Mouse (Mus musculus): ENCODE results near the gene Cdh4. TPM values are rescaled to one million over a fixed set of nuclear protein-coding genes. Genes with fewer than 3 reads are reported as not detected.

Gene Cdh4
- polyA plus RNA-seq, 1 experiment from 2014 or later: 29.8 TPM

DNA sequence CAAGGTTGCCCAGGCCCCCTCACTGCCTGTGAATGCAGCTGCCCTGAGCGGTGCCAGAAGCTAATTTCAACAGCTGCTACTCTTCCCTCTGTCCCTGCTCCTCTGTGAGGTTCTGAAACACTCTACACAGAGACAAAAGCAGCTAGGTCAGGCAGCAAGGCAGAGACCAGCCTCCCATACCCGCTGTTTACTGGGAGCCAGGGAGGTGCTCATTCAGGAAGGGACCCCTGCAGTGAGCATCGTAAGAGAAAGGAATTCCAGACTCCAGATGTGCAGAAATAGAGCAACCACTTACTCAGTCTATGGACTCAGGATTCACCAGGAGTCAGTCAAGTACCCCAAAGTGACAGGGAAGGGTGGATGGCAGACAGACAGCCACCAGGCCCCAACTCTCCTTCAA is 278.1 kb downstream of the Cdh4 start:
- Histone ChIP-seq H3K9me3 (ENCODE audit: control insufficient read depth, low read length) (no peaks in the 10 kb centered on the region), H3K27me3 (ENCODE audit: control insufficient read depth, insufficient read depth, low read length) (no peaks in the 10 kb centered on the region), H3K4me1 (ENCODE audit: control insufficient read depth, insufficient read depth, low read length) (no peaks in the 10 kb centered on the region), H3K9ac (replicated peaks; ENCODE audit: low read depth, low read length) (no peak overlapping the region), H3K4me2 (ENCODE audit: low read depth, low read length) (no peak overlapping the region), H3K36me3 (ENCODE audit: control insufficient read depth, insufficient read depth, low read length) (no peaks in the 10 kb centered on the region), H3K4me3 (ENCODE audit: low read depth, low read length) (no peak overlapping the region), H3K27ac (ENCODE audit: low read depth, low read length) (no peak overlapping the region)
- WGBS: 28% methylated on average over 3 of the region's 3 CpGs
- ATAC-seq (ENCODE audit: low read depth): no peak

DNA sequence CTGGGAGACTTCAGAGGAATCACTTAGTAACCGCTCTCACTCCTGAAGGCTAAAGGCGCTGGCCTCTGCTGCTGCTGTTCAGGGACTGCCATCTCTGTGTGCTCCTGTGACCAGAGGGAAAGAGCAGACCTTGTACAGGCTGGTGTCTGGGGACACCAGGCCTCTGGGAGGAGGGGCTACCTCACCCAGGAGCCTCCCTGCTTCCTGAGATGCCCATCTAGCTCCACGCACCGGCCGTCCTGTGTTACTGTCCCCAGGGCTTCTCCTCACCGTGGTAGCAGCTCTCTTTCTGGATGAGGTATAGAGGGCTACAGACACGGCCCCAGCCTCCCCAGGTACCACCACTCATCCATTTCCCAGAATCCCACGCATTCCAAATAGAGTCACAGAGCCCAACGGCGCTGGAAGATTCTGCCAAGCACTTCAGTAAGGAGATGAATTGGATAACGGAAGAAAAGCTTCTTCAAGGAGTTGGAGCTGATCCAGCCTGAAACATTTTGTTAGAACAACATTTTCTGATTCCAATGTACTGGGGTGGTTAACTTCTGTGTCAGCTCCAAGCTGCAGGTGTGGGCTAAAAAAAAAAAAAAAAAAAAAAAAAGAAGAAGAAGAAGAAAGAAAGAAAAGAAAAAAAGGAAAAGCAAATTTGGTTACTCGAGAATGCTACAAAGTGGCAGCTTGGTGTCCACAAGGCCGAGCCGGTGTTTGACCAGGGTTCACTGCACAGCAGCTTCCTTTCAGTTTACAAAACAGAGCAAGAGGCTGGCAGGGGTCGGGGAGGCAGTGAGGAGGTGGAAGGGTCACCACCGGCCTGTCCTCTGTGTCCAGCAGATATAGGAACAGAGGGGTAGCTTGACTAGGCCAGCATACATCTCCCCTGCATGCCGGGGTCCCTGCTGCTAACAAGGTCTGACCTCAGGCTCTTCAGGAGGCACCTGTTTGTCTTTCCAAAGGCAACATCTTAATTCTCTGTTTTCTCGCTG is 279.6 kb downstream of the Cdh4 start:
- Histone ChIP-seq H3K4me3 (ENCODE audit: low read depth, low read length) (no peak overlapping the region), H3K4me1 (ENCODE audit: control insufficient read depth, insufficient read depth, low read length) (no peaks in the 10 kb centered on the region), H3K9me3 (ENCODE audit: control insufficient read depth, low read length) (no peaks in the 10 kb centered on the region), H3K36me3 (ENCODE audit: control insufficient read depth, insufficient read depth, low read length) (no peaks in the 10 kb centered on the region), H3K4me2 (ENCODE audit: low read depth, low read length) (no peak overlapping the region), H3K9ac (replicated peaks; ENCODE audit: low read depth, low read length) (no peak overlapping the region), H3K27me3 (ENCODE audit: control insufficient read depth, insufficient read depth, low read length) (no peaks in the 10 kb centered on the region), H3K27ac (ENCODE audit: low read depth, low read length) (no peak overlapping the region)
- 61% methylated on average over 18 of the region's 18 CpGs for WGBS
- ATAC-seq (ENCODE audit: low read depth): peak; percentile 38; the same call in 1 of the 2 replicates

DNA sequence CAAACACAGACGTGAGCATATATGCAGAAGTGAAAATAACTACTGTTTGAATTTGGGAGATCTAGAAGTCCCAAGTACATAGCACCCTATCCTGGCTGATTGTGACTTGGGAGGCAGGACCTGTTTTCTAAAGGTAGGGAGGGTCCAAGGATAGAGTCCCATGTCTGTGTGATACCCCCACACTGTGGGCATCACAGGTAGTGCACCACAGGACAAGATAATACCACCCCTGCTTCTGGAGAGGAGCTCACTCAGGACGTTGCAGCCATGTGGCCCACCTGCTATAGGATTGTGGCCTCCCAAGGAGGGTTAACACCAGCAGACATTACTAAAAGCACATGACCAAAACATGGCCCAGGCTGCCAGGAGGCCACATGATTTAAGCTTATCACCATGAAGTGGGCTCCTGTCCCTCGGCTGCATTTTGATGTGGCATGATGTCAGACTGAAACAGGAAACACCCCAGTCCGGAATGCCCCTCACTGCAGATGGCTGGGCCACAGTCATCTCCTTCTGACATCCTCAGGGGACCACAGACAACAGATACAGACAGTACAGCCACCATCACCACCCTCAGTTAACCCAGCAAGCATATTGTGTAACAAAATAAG is 280.6 kb downstream of the Cdh4 start:
- Histone ChIP-seq H3K4me3 (ENCODE audit: low read depth, low read length) (no peak overlapping the region), H3K36me3 (ENCODE audit: control insufficient read depth, insufficient read depth, low read length) (no peaks in the 10 kb centered on the region), H3K4me1 (ENCODE audit: control insufficient read depth, insufficient read depth, low read length) (no peaks in the 10 kb centered on the region), H3K27ac (ENCODE audit: low read depth, low read length) (no peak overlapping the region), H3K27me3 (ENCODE audit: control insufficient read depth, insufficient read depth, low read length) (no peaks in the 10 kb centered on the region), H3K4me2 (ENCODE audit: low read depth, low read length) (no peak overlapping the region), H3K9me3 (ENCODE audit: control insufficient read depth, low read length) (no peaks in the 10 kb centered on the region), H3K9ac (replicated peaks; ENCODE audit: low read depth, low read length) (no peak overlapping the region)
- ATAC-seq (ENCODE audit: low read depth): peak; percentile 61; the same call in 1 of the 2 replicates
- WGBS: 64% methylated on average over 4 of the region's 4 CpGs

DNA sequence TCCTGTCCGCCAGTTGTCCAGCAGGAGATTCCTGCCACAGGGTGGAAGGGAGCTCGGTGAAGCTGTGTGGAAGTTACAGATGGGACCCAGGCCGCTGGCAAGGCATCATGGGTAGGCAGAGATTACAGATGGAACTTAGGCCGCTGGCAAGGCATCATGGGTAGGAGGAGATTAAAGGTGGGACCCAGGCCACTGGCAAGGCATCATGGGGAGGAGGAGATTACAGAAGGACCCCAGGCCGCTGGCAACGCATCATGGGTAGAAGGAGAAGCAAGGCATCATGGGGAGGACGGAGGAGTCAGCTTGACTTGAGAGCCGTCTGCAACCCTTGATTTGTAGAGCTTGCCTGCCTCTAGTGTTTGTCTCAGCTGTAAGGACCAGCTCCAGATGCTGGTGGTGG is 281.2 kb downstream of the Cdh4 start:
- no peak overlapping the region for H3K4me2 ChIP-seq (ENCODE audit: low read depth, low read length)
- no peaks in the 10 kb centered on the region for H3K27me3 ChIP-seq (ENCODE audit: control insufficient read depth, insufficient read depth, low read length)
- no peaks in the 10 kb centered on the region for H3K4me1 ChIP-seq (ENCODE audit: control insufficient read depth, insufficient read depth, low read length)
- ATAC-seq (ENCODE audit: low read depth): no peak
- no peaks in the 10 kb centered on the region for H3K9me3 ChIP-seq (ENCODE audit: control insufficient read depth, low read length)
- WGBS: 84% methylated on average over 8 of the region's 8 CpGs
- no peak overlapping the region for H3K4me3 ChIP-seq (ENCODE audit: low read depth, low read length)
- H3K9ac ChIP-seq (replicated peaks; ENCODE audit: low read depth, low read length): no peak overlapping the region
- no peak overlapping the region for H3K27ac ChIP-seq (ENCODE audit: low read depth, low read length)
- no peaks in the 10 kb centered on the region for H3K36me3 ChIP-seq (ENCODE audit: control insufficient read depth, insufficient read depth, low read length)

DNA sequence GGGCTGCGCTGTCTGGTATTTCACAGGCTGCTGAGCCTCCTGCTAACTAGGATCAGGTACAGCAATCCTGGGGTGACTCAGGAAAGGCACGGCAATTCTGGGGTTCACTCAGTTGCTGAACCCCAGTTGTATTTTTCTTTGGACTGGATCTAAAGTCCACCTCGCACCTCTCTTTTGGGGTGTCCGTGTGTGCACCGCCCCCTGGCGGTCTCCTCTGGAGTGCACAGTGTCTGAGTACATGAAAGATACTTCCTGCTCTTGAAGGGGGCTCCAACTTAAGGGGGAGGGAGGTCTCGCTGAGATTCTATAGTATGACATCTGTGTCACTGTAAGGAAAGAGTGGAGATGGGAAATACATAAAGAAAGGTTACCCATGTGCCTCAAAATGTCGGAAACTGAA is 286.8 kb downstream of the Cdh4 start:
- ATAC-seq (ENCODE audit: low read depth): no peak
- WGBS: 56% methylated on average over 8 of the region's 8 CpGs
- H3K9ac ChIP-seq (replicated peaks; ENCODE audit: low read depth, low read length): no peak overlapping the region
- H3K9me3 ChIP-seq (ENCODE audit: control insufficient read depth, low read length): no peaks in the 10 kb centered on the region
- H3K27me3 ChIP-seq (ENCODE audit: control insufficient read depth, insufficient read depth, low read length): no peaks in the 10 kb centered on the region
- no peak overlapping the region for H3K27ac ChIP-seq (ENCODE audit: low read depth, low read length)
- peaks cover 13% of the 10 kb centered on the region; the same call in 1 of the 2 replicates for H3K4me1 ChIP-seq (ENCODE audit: control insufficient read depth, insufficient read depth, low read length)
- H3K4me2 ChIP-seq (ENCODE audit: low read depth, low read length): no peak overlapping the region
- H3K4me3 ChIP-seq (ENCODE audit: low read depth, low read length): no peak overlapping the region
- no peaks in the 10 kb centered on the region for H3K36me3 ChIP-seq (ENCODE audit: control insufficient read depth, insufficient read depth, low read length)

DNA sequence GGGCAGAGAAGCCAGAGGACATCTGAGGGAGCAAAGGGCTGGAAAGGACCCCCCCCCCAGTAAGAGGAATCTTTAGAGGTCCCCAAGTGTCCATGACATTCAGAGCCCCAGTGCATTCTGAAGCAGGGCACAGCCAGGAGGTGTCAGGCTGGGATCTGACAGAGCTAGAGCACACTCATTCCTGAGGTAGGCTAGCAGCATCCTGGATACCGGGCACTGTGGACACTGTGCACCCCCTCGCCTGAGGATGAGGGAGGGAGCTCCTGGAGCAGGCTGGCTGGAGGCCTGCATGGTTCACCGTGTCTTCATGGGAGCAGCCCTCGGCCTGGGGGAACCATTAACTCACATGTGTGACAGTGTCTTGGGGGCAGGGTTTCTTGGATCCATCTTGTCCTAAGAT is 287.6 kb downstream of the Cdh4 start:
- Histone ChIP-seq H3K9me3 (ENCODE audit: control insufficient read depth, low read length) (no peaks in the 10 kb centered on the region), H3K27me3 (ENCODE audit: control insufficient read depth, insufficient read depth, low read length) (no peaks in the 10 kb centered on the region), H3K36me3 (ENCODE audit: control insufficient read depth, insufficient read depth, low read length) (no peaks in the 10 kb centered on the region), H3K27ac (ENCODE audit: low read depth, low read length) (no peak overlapping the region), H3K4me3 (ENCODE audit: low read depth, low read length) (no peak overlapping the region), H3K4me1 (ENCODE audit: control insufficient read depth, insufficient read depth, low read length) (peaks cover 13% of the 10 kb centered on the region; the same call in 1 of the 2 replicates), H3K4me2 (ENCODE audit: low read depth, low read length) (no peak overlapping the region), H3K9ac (replicated peaks; ENCODE audit: low read depth, low read length) (no peak overlapping the region)
- WGBS: 81% methylated on average over 4 of the region's 4 CpGs
- peak; percentile 18; the same call in 1 of the 2 replicates for ATAC-seq (ENCODE audit: low read depth)

DNA sequence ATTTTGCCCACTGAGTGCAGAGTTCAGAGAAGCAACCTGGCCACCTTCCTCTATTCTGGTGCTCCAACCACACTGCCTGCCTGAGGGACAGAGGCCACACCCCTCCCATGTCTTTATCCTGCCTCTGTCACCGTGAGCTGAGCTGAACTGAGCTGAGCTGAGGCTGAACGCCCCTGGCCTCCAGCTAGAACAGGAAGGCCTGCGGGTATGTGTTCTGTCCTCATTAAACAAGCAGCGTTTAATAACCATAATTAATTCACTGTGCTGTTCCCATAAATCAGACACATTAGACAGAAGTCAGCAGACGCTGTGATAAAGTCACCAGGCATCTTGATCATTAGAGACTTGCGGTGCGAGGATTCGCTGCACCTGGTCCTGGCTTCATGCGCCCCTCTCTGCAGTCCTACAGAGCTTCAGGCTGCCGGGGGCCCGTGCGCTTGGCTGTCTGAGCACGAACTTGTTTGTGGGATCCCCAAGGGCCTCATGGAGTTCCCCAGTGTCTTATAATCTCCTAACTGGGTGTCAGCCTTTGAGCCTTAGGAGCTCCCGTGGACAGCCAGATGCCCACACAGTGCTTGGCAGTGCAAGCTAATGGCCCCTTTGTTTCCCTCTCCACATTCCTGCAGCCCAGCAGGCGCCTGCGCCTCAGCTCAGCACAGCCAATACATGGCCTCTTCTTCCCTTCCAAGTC is 291.1 kb downstream of the Cdh4 start:
- Histone ChIP-seq H3K27me3 (ENCODE audit: control insufficient read depth, insufficient read depth, low read length) (no peaks in the 10 kb centered on the region), H3K4me1 (ENCODE audit: control insufficient read depth, insufficient read depth, low read length) (peaks cover 13% of the 10 kb centered on the region; the same call in 1 of the 2 replicates), H3K9ac (replicated peaks; ENCODE audit: low read depth, low read length) (no peak overlapping the region), H3K9me3 (ENCODE audit: control insufficient read depth, low read length) (no peaks in the 10 kb centered on the region), H3K4me2 (ENCODE audit: low read depth, low read length) (no peak overlapping the region), H3K4me3 (ENCODE audit: low read depth, low read length) (no peak overlapping the region), H3K36me3 (ENCODE audit: control insufficient read depth, insufficient read depth, low read length) (no peaks in the 10 kb centered on the region), H3K27ac (ENCODE audit: low read depth, low read length) (peak overlapping the region; percentile 28; the same call in 1 of the 2 replicates)
- 16% methylated on average over 16 of the region's 16 CpGs for WGBS
- ATAC-seq (ENCODE audit: low read depth): peak; percentile 75

DNA sequence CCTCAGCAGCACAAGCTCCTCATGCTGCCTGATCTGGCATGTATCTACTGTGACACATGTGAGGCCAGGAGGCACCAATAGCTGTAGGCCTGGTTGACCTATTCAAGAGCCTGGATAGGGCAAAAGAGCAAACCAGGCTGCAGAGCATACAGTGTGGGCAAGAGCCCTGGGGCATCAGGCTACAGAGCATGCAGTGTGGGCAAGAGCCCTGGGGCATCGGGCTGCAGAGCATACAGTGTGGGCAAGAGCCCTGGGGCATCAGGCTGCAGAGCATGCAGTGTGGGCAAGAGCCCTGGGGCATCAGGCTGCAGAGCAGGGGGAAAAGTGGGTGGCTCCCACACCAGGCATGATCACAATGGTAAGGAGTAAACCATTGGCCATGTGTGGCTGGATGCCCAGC is 300.2 kb downstream of the Cdh4 start:
- H3K9ac ChIP-seq (replicated peaks; ENCODE audit: low read depth, low read length): no peak overlapping the region
- ATAC-seq (ENCODE audit: low read depth): 0 out of 2 replicates have a peak, but pooled peaks have one; percentile 9
- no peaks in the 10 kb centered on the region for H3K4me1 ChIP-seq (ENCODE audit: control insufficient read depth, insufficient read depth, low read length)
- no peak overlapping the region for H3K4me2 ChIP-seq (ENCODE audit: low read depth, low read length)
- H3K27ac ChIP-seq (ENCODE audit: low read depth, low read length): no peak overlapping the region
- H3K27me3 ChIP-seq (ENCODE audit: control insufficient read depth, insufficient read depth, low read length): no peaks in the 10 kb centered on the region
- WGBS: 100% methylated on average over 1 of the region's 1 CpGs
- no peaks in the 10 kb centered on the region for H3K36me3 ChIP-seq (ENCODE audit: control insufficient read depth, insufficient read depth, low read length)
- H3K9me3 ChIP-seq (ENCODE audit: control insufficient read depth, low read length): no peaks in the 10 kb centered on the region
- H3K4me3 ChIP-seq (ENCODE audit: low read depth, low read length): no peak overlapping the region
